Mouse (Mus musculus) forebrain, embryonic 15.5 days (tissue): ENCODE measurements around the gene Dagla. TPM values are rescaled to one million over a fixed set of nuclear protein-coding genes. Genes with fewer than 3 reads are reported as not detected.

ENCODE experiments used
- ATAC-seq: fragments of 200-750 bp; cut with Nextera tagmentation; replicated peaks from 2 replicates; pipeline ENCODE4 v1.8.0; 2017; ENCODE audit warnings: mild to moderate bottlenecking, moderate TSS enrichment, moderate library complexity
- H3K27ac ChIP-seq: fragments of 300-500 bp; sonication (generic); replicated peaks from 2 replicates; pipeline ENCODE4 v1.5.1; 2015; ENCODE audit warnings: mild to moderate bottlenecking, inconsistent platforms
- H3K27me3 ChIP-seq: fragments of 300-500 bp; sonication (generic); 2 replicates; pipeline ENCODE4 v1.6.1; 2015; ENCODE audit warnings: inconsistent platforms
- H3K36me3 ChIP-seq: fragments of 300-500 bp; sonication (generic); 2 replicates; pipeline ENCODE4 v1.6.1; 2015; ENCODE audit warnings: mild to moderate bottlenecking, inconsistent platforms
- H3K4me1 ChIP-seq: fragments of 300-500 bp; sonication (generic); 2 replicates; pipeline ENCODE4 v1.6.1; 2015; ENCODE audit warnings: inconsistent platforms
- H3K4me2 ChIP-seq: fragments of 300-500 bp; sonication (generic); replicated peaks from 2 replicates; pipeline ENCODE4 v1.6.1; 2015; ENCODE audit warnings: mild to moderate bottlenecking, inconsistent platforms
- H3K4me3 ChIP-seq: fragments of 300-500 bp; sonication (generic); 2 replicates; pipeline ENCODE4 v1.5.1; 2015; ENCODE audit warnings: mild to moderate bottlenecking, inconsistent platforms
- H3K9ac ChIP-seq: fragments of 300-500 bp; sonication (generic); replicated peaks from 2 replicates; pipeline ENCODE4 v1.6.1; 2015; ENCODE audit warnings: mild to moderate bottlenecking, inconsistent platforms
- H3K9me3 ChIP-seq: fragments of 300-500 bp; sonication (generic); 2 replicates; pipeline ENCODE4 v1.6.1; 2016; ENCODE audit warnings: inconsistent platforms
- whole genome bisulfite sequencing: fragments of 180-500 bp; shearing (Covaris S2); methylation state at CpG from one replicate; pipeline ENCODE4 v1.1.7; 2015; ENCODE audit warnings: mixed read lengths; 5-methylcytosine and 5-hydroxymethylcytosine counted together
- polyA plus RNA-seq: library from polyadenylated mRNA; unstranded; fragments of >200 nt; fragmentation: Nextera tagmentation; extraction: Ambion mirVana; gene quantifications from 2 replicates; pipeline ENCODE4 v1.2.1, GENCODE M21; 2015

Dagla gene
- polyA plus RNA-seq, 1 experiment from 2014 or later, result 6.7 TPM

DNA sequence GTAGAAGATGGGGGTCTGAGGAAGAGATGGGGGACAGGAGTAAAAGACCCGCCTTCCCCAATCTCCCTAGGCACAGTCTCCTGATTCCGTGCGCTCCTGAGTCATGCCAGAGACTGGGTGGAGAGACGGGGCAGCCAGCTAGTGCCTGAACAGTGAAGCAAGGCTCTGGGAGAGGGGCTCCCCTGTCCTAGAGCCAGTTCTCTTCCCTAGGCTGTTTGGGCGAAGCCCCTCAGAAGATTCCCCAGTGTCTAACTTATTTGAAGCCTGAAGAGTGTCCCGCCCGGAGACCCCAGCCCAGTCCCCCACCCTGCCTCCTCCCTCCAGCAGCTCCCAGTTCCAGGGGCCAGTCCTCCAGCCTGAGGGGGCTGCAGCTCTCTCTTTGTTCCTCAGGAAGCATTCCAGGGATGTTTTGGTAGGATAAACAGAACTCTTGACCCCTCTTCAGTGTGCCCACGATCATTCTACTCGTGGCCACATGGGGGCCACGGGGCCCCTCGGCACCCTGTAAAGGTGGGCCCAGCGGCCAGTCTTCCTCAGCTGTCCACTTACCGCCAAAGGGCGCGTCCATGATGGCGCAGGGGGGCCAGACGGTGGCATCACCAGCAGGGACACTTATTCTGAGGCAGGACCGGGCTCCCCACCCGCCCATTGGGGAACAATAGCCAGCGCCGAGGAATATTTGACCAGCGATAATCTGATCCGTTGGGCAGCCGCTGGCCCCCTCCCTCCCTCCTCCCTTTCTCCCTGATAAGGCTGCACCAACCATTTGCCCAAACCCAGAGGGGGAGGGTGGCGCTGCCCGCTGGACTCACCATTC, 79.8 kb downstream of the Dagla start:
- no peak for ATAC-seq
- 41% methylated on average over 21 of the region's 26 CpGs for WGBS
- no peaks in the 10 kb centered on the region for H3K27me3 ChIP-seq
- no peak overlapping the region for H3K4me2 ChIP-seq
- H3K4me1 ChIP-seq, result no peaks in the 10 kb centered on the region
- H3K9me3 ChIP-seq, result no peaks in the 10 kb centered on the region
- no peak overlapping the region for H3K4me3 ChIP-seq
- H3K27ac ChIP-seq, result no peak overlapping the region
- H3K36me3 ChIP-seq, result no peaks in the 10 kb centered on the region
- H3K9ac ChIP-seq, result no peak overlapping the region

- 76% methylated on average over 4 of the region's 4 CpGs for WGBS
These were observed 81.1 kb downstream of the Dagla start for GRCm38 (mm10) chr19:10223561-10223960.

DNA sequence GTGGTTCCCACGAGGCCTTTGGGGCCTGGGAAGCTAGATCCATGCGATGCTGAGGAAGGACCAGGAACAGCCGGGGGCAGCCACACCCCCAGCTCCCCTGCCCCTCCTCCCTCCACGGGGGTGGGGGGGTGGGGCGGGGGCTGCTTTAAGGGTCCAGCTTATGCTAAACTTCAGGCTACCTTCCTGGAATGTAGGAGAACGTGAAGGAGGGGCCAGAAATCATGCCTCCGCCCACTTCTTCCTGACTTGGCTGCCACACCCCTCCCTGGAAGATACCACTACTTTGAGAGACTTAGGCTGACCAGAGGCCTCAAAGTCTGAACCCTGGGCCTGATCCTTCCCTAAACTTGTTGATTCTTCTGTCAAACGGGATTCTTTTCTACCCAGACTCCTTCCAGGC, 82.0 kb downstream of the Dagla start:
- no peak for ATAC-seq
- no peaks in the 10 kb centered on the region for H3K36me3 ChIP-seq
- no peak overlapping the region for H3K4me3 ChIP-seq
- WGBS, result 52% methylated on average over 8 of the region's 8 CpGs
- H3K9ac ChIP-seq, result no peak overlapping the region
- no peaks in the 10 kb centered on the region for H3K9me3 ChIP-seq
- H3K4me1 ChIP-seq, result no peaks in the 10 kb centered on the region
- no peaks in the 10 kb centered on the region for H3K27me3 ChIP-seq
- H3K4me2 ChIP-seq, result no peak overlapping the region
- H3K27ac ChIP-seq, result no peak overlapping the region

More at GRCm38 (mm10) chr19:10223561-10223960, 81.1 kb downstream of the Dagla start:
- Histone ChIP-seq H3K9me3 (no peaks in the 10 kb centered on the region), H3K27ac (no peak overlapping the region), H3K9ac (no peak overlapping the region), H3K4me2 (no peak overlapping the region), H3K4me3 (no peak overlapping the region), H3K36me3 (no peaks in the 10 kb centered on the region), H3K27me3 (no peaks in the 10 kb centered on the region), H3K4me1 (no peaks in the 10 kb centered on the region)
- no peak for ATAC-seq

DNA sequence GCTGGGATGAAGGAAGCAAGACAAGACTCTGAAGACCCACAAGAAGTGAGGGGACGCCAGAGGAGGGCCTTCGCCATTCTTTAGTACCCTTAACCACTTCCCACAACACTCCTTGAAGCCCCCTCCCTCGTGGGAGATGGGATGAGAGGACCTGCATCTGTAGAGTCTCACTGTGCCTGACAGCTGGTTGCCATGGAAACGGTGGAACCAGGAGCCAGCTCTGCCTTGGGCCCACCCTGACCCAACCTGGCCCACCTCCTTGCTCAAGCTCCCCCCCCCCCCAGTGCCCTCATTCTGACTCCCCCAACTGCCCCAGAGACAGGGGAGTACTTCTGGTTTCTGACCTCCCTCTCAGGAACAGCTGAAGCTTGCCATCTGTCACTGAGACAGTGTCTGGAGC, 83.1 kb downstream of the Dagla start:
- H3K27me3 ChIP-seq, result no peaks in the 10 kb centered on the region
- no peak overlapping the region for H3K9ac ChIP-seq
- ATAC-seq, result no peak
- no peaks in the 10 kb centered on the region for H3K36me3 ChIP-seq
- no peak overlapping the region for H3K27ac ChIP-seq
- no peaks in the 10 kb centered on the region for H3K4me1 ChIP-seq
- H3K4me3 ChIP-seq, result no peak overlapping the region
- H3K9me3 ChIP-seq, result no peaks in the 10 kb centered on the region
- no peak overlapping the region for H3K4me2 ChIP-seq
- 71% methylated on average over 4 of the region's 4 CpGs for WGBS

- Histone ChIP-seq H3K27ac (no peak overlapping the region), H3K9me3 (no peaks in the 10 kb centered on the region), H3K27me3 (no peaks in the 10 kb centered on the region), H3K4me3 (no peak overlapping the region), H3K4me2 (no peak overlapping the region), H3K36me3 (no peaks in the 10 kb centered on the region), H3K4me1 (no peaks in the 10 kb centered on the region), H3K9ac (no peak overlapping the region)
- WGBS, result 84% methylated on average over 6 of the region's 6 CpGs
- ATAC-seq, result no peak
These were observed 85.1 kb downstream of the Dagla start for GRCm38 (mm10) chr19:10219593-10219992.

GRCm38 (mm10) chr19:10219108-10219507, 85.6 kb downstream of the Dagla start:
- no peaks in the 10 kb centered on the region for H3K27me3 ChIP-seq
- H3K9me3 ChIP-seq, result no peaks in the 10 kb centered on the region
- H3K4me2 ChIP-seq, result no peak overlapping the region
- H3K4me1 ChIP-seq, result no peaks in the 10 kb centered on the region
- H3K36me3 ChIP-seq, result no peaks in the 10 kb centered on the region
- no peak overlapping the region for H3K4me3 ChIP-seq
- H3K9ac ChIP-seq, result no peak overlapping the region
- ATAC-seq, result no peak
- no peak overlapping the region for H3K27ac ChIP-seq
- WGBS, result 51% methylated on average over 3 of the region's 3 CpGs

- H3K4me1 ChIP-seq, result no peaks in the 10 kb centered on the region
- H3K27ac ChIP-seq, result no peak overlapping the region
- H3K4me2 ChIP-seq, result no peak overlapping the region
- no peak overlapping the region for H3K9ac ChIP-seq
- 92% methylated on average over 8 of the region's 8 CpGs for WGBS
- no peaks in the 10 kb centered on the region for H3K36me3 ChIP-seq
- no peaks in the 10 kb centered on the region for H3K9me3 ChIP-seq
- H3K27me3 ChIP-seq, result no peaks in the 10 kb centered on the region
- no peak for ATAC-seq
- no peak overlapping the region for H3K4me3 ChIP-seq
These were observed 88.6 kb downstream of the Dagla start for GRCm38 (mm10) chr19:10216101-10216500.

- no peaks in the 10 kb centered on the region for H3K4me1 ChIP-seq
- H3K27ac ChIP-seq, result no peak overlapping the region
- no peaks in the 10 kb centered on the region for H3K27me3 ChIP-seq
- peaks cover 6% of the 10 kb centered on the region; the same call in 1 of the 2 replicates for H3K36me3 ChIP-seq
- H3K9ac ChIP-seq, result no peak overlapping the region
- 95% methylated on average over 10 of the region's 10 CpGs for WGBS
- no peak for ATAC-seq
- no peak overlapping the region for H3K4me3 ChIP-seq
- H3K9me3 ChIP-seq, result no peaks in the 10 kb centered on the region
- no peak overlapping the region for H3K4me2 ChIP-seq
These were observed 90.7 kb downstream of the Dagla start for GRCm38 (mm10) chr19:10213796-10214471.

- WGBS, result 94% methylated on average over 4 of the region's 4 CpGs
- no peaks in the 10 kb centered on the region for H3K9me3 ChIP-seq
- no peaks in the 10 kb centered on the region for H3K27me3 ChIP-seq
- H3K27ac ChIP-seq, result no peak overlapping the region
- no peaks in the 10 kb centered on the region for H3K4me1 ChIP-seq
- no peak overlapping the region for H3K4me3 ChIP-seq
- peaks cover 27% of the 10 kb centered on the region for H3K36me3 ChIP-seq
- no peak for ATAC-seq
- H3K4me2 ChIP-seq, result no peak overlapping the region
- no peak overlapping the region for H3K9ac ChIP-seq
These were observed 93.8 kb downstream of the Dagla start for GRCm38 (mm10) chr19:10210885-10211284.

GRCm38 (mm10) chr19:10208851-10209250, 95.8 kb downstream of the Dagla start:
- Histone ChIP-seq H3K36me3 (peaks cover 29% of the 10 kb centered on the region), H3K9me3 (no peaks in the 10 kb centered on the region), H3K4me2 (no peak overlapping the region), H3K27ac (no peak overlapping the region), H3K4me3 (no peak overlapping the region), H3K27me3 (no peaks in the 10 kb centered on the region), H3K9ac (no peak overlapping the region), H3K4me1 (peaks cover 11% of the 10 kb centered on the region)
- no peak for ATAC-seq
- 83% methylated on average over 3 of the region's 3 CpGs for WGBS

- WGBS, result 73% methylated on average over 6 of the region's 6 CpGs
- H3K27me3 ChIP-seq, result no peaks in the 10 kb centered on the region
- H3K4me3 ChIP-seq, result peak overlapping the region; percentile 93
- H3K9ac ChIP-seq, result peak overlapping the region; percentile 88; the same call in 1 of the 2 replicates
- H3K36me3 ChIP-seq, result peaks cover 38% of the 10 kb centered on the region
- H3K4me1 ChIP-seq, result peaks cover 20% of the 10 kb centered on the region
- H3K27ac ChIP-seq, result no peak overlapping the region
- ATAC-seq, result no peak
- peak overlapping the region; percentile 88 for H3K4me2 ChIP-seq
- no peaks in the 10 kb centered on the region for H3K9me3 ChIP-seq
These were observed 99.6 kb downstream of the Dagla start for GRCm38 (mm10) chr19:10205051-10205450.

DNA sequence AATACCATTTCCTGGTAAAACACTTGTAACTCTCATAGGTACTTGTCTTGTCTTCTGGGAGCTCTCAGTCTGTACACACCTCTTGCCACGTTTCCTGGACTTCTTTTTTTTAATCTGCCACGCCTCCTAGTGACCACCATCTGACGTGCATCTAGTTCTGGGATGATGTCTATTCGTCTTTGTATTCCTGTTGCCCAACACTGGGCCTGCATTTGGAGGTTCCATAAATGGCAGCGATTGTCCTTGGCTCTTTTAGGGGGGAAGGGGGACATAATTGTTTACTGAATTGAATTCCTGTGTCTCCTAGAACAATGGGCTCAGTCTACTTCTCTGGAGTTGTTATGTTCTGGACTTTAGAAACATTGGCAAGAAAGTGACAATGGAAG, 100.1 kb downstream of the Dagla start:
- WGBS, result 3% methylated on average over 5 of the region's 5 CpGs
- Histone ChIP-seq H3K36me3 (peaks cover 43% of the 10 kb centered on the region), H3K4me3 (peak overlapping the region; percentile 93), H3K9ac (peak overlapping the region; percentile 88), H3K27ac (peak overlapping the region; percentile 89), H3K27me3 (no peaks in the 10 kb centered on the region), H3K4me1 (peaks cover 20% of the 10 kb centered on the region), H3K9me3 (no peaks in the 10 kb centered on the region), H3K4me2 (peak overlapping the region; percentile 88)
- ATAC-seq, result peak; percentile 23; the same call in 1 of the 2 replicates
